In genomic region chr14:100284861-100285655, GRCm38 (mm10) we compare ENCODE assay signal across 8 mouse cellular contexts. TPM values are rescaled to one million over a fixed set of nuclear protein-coding genes. Genes with fewer than 3 reads are reported as not detected.
DNase-seq lines count a peak whose midpoint lies in the region; ATAC-seq lines count a peak whose summit lies in the region.

No protein-coding gene starts in this region.

- peak overlapping the region; percentile 95 for H3K27ac ChIP-seq in embryonic facial prominence, embryonic 14.5 days (replicated peaks; ENCODE audit: low read depth, low read length)
- H3K27ac ChIP-seq in heart, embryonic 10.5 days, result peak overlapping the region; percentile 90
- H3K27ac ChIP-seq in limb, embryonic 15.5 days, result peak overlapping the region; percentile 94
- peak overlapping the region; percentile 95 for H3K27ac ChIP-seq in midbrain, embryonic 16.5 days (ENCODE audit: low read length)

- DNase-seq in urinary bladder, adult 2 months (ENCODE audit: low spot score), result peak; percentile 23
- no peak for DNase-seq in urinary bladder, postnatal 10 days (ENCODE audit: low spot score)
- DNase-seq in embryonic facial prominence, embryonic 14.5 days (ENCODE audit: low spot score), result peak; percentile 97
- peak; percentile 89 for DNase-seq in heart, embryonic 10.5 days (ENCODE audit: low spot score)
- peak; percentile 94 for DNase-seq in kidney, adult 9 months
- DNase-seq in spleen, adult 18-20 months, result peak; percentile 50 to 69

- H3K4me1 ChIP-seq in embryonic facial prominence, embryonic 14.5 days (ENCODE audit: control insufficient read depth, insufficient read depth, low read length), result peaks cover 16% of the 10 kb centered on the region
- peaks cover 16% of the 10 kb centered on the region; the same call in 1 of the 2 replicates for H3K4me1 ChIP-seq in heart, embryonic 10.5 days
- peaks cover 20% of the 10 kb centered on the region for H3K4me1 ChIP-seq in limb, embryonic 15.5 days
- H3K4me1 ChIP-seq in midbrain, embryonic 16.5 days (ENCODE audit: control insufficient read depth, insufficient read depth, low read length), result peaks cover 16% of the 10 kb centered on the region

- peak overlapping the region; percentile 74 for H3K4me2 ChIP-seq in embryonic facial prominence, embryonic 14.5 days (ENCODE audit: low read depth, low read length)
- peak overlapping the region; percentile 92 for H3K4me2 ChIP-seq in limb, embryonic 15.5 days
- peak overlapping the region; percentile 78 for H3K4me2 ChIP-seq in midbrain, embryonic 16.5 days (ENCODE audit: low read length)

- under 1% methylated on average over 34 of the region's 48 CpGs for WGBS in embryonic facial prominence, embryonic 14.5 days
- WGBS in heart, embryonic 10.5 days, result under 1% methylated on average over 45 of the region's 48 CpGs
- WGBS in limb, embryonic 15.5 days, result under 1% methylated on average over 40 of the region's 48 CpGs
- under 1% methylated on average over 43 of the region's 48 CpGs for WGBS in midbrain, embryonic 16.5 days

- peaks cover 2% of the 10 kb centered on the region; the same call in 1 of the 2 replicates for H3K9me3 ChIP-seq in embryonic facial prominence, embryonic 14.5 days (ENCODE audit: control insufficient read depth, low read length)
- H3K9me3 ChIP-seq in heart, embryonic 10.5 days, result no peaks in the 10 kb centered on the region
- no peaks in the 10 kb centered on the region for H3K9me3 ChIP-seq in limb, embryonic 15.5 days
- H3K9me3 ChIP-seq in midbrain, embryonic 16.5 days (replicated peaks; ENCODE audit: control insufficient read depth, low read length, poor library complexity, severe bottlenecking), result no peaks in the 10 kb centered on the region

- peak overlapping the region; percentile 79 for H3K9ac ChIP-seq in embryonic facial prominence, embryonic 14.5 days (ENCODE audit: low read depth, low read length)
- H3K9ac ChIP-seq in limb, embryonic 15.5 days, result peak overlapping the region; percentile 53
- peak overlapping the region; percentile 98 for H3K9ac ChIP-seq in midbrain, embryonic 16.5 days (ENCODE audit: low read depth, low read length)

- ATAC-seq in embryonic facial prominence, embryonic 14.5 days (ENCODE audit: low read depth), result peak; percentile 93
- peak; percentile 92 for ATAC-seq in limb, embryonic 15.5 days (ENCODE audit: insufficient number of reproducible peaks, low FRiP score, low TSS enrichment, low read depth)
- peak; percentile 86 for ATAC-seq in midbrain, embryonic 16.5 days

- H3K36me3 ChIP-seq in embryonic facial prominence, embryonic 14.5 days (ENCODE audit: control insufficient read depth, insufficient read depth, low read length), result no peaks in the 10 kb centered on the region
- no peaks in the 10 kb centered on the region for H3K36me3 ChIP-seq in heart, embryonic 10.5 days
- H3K36me3 ChIP-seq in limb, embryonic 15.5 days, result no peaks in the 10 kb centered on the region
- no peaks in the 10 kb centered on the region for H3K36me3 ChIP-seq in midbrain, embryonic 16.5 days (ENCODE audit: control insufficient read depth, insufficient read depth, low read length)

- H3K27me3 ChIP-seq in embryonic facial prominence, embryonic 14.5 days (replicated peaks; ENCODE audit: control insufficient read depth, insufficient read depth, low read length), result no peaks in the 10 kb centered on the region
- 0 out of 2 replicates have a peak, but pooled peaks cover 4% of the 10 kb centered on the region for H3K27me3 ChIP-seq in heart, embryonic 10.5 days (ENCODE audit: insufficient read depth, poor library complexity, severe bottlenecking)
- no peaks in the 10 kb centered on the region for H3K27me3 ChIP-seq in limb, embryonic 15.5 days
- no peaks in the 10 kb centered on the region for H3K27me3 ChIP-seq in midbrain, embryonic 16.5 days (ENCODE audit: control insufficient read depth, insufficient read depth, low read depth, low read length)

- peak overlapping the region; percentile 66 for H3K4me3 ChIP-seq in embryonic facial prominence, embryonic 14.5 days (ENCODE audit: low read depth, low read length)
- H3K4me3 ChIP-seq in heart, embryonic 10.5 days, result peak overlapping the region; percentile 79
- H3K4me3 ChIP-seq in limb, embryonic 15.5 days, result peak overlapping the region; percentile 54
- peak overlapping the region; percentile 72 for H3K4me3 ChIP-seq in midbrain, embryonic 16.5 days (ENCODE audit: low read depth, low read length)

RNA-seq across cellular contexts. Expression of gene Klf12, which starts 0.6 kb away (rescaled TPM):
- 1.6 and 2.6 TPM in 2 replicates for polyA plus RNA-seq in urinary bladder, adult 2 months (2012; rRNA removed)
- polyA plus RNA-seq in embryonic facial prominence, embryonic 14.5 days (2014; fragmentation: Nextera tagmentation; extraction: Ambion mirVana), result 16.4 and 17.7 TPM in 2 replicates
- 5.7 and 8.4 TPM in 2 replicates for polyA plus RNA-seq in heart, embryonic 10.5 days (2016; fragmentation: Nextera tagmentation; extraction: Ambion mirVana)
- polyA plus RNA-seq in limb, embryonic 15.5 days (2015; fragmentation: Nextera tagmentation; extraction: Ambion mirVana), result 21.9 and 23.7 TPM in 2 replicates
- polyA plus RNA-seq in midbrain, embryonic 16.5 days (2015; fragmentation: Nextera tagmentation; extraction: Ambion mirVana), result 51.3 and 60.2 TPM in 2 replicates
